Mouse (Mus musculus) adrenal gland, adult 2 months (tissue): ENCODE measurements around the gene Ubl5. TPM values are rescaled to one million over a fixed set of nuclear protein-coding genes. Genes with fewer than 3 reads are reported as not detected.
"Not testable (repeated sequence)": the region's sequence is repeated elsewhere in the genome, so short reads cannot be mapped to it uniquely, and the experiment has no call there.

Experiments
- DNase-seq: peaks from one replicate; pipeline ENCODE4 v3.0.0; 2021
- long read RNA-seq: library from polyadenylated mRNA; stranded (forward); transcript quantifications from one replicate; pipeline ENCODE4 v2.0.0, GENCODE M21; 2021
- polyA plus RNA-seq: library from polyadenylated mRNA; depleted of rRNA; stranded (reverse); fragments of >200 nt; gene quantifications from 2 replicates; pipeline ENCODE4 v1.2.3, GENCODE M21; 2012; rRNA removed
- total RNA-seq, 2 experiments: library from RNA; stranded (reverse); gene quantifications; 2 replicates each; pipeline ENCODE4 v1.2.3; 2021

Gene Ubl5
- 100 to 1,000 TPM; 384 to 522 TPM for total RNA-seq
- 133 and 135 TPM in 2 replicates for polyA plus RNA-seq
- long read RNA-seq, transcript Ubl5-201 (5 exons, 2,114 nt): major isoform, 128 of 141 reads
- long read RNA-seq, partial matches to known transcripts: 3 of 141 reads
- long read RNA-seq, other reads (novel, unspliced or antisense): 4 of 141 reads

DNA sequence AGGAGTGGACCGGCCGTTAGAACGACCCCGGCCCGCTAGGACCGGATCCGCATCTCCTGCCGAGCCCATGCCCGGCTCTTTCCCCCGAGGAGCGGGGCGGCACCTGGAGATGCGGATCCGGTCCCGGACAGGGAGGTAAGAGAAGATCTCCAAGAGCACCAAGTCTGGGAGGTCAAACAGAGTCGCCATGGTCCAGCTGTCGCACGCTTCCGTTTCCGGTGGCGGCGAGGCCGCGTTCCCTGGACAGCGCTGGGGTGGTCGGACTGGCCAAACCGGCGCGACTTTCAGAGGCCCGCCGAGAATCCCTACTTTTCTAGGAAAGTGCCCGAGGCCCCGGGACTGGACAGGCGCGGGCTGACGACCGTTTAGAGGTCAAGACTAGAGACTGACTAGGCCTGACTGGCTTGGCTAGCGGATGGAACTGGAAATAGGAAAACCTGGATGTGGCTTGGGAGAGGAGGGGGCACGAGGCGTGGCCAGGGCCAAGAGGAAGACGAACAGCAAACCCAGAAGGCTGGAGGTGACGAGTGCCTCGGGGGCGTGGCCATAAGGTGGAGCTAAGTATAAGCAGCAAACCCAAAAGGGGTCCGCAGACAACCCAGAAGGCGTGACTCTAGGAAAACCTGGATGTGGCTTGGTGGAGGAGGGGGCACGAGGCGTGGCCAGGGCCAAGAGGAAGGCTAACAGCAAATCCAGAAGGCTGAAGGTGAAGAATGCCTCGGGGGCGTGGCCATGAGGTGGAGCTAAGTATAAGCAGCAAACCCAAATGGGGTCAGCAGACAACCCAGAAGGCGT, at the start of gene Ubl5:
Gene Ubl5 (plus strand): TSS at position 778 of the 795 bp plus-strand sequence.
- peak; percentile 69 for DNase-seq

DNA sequence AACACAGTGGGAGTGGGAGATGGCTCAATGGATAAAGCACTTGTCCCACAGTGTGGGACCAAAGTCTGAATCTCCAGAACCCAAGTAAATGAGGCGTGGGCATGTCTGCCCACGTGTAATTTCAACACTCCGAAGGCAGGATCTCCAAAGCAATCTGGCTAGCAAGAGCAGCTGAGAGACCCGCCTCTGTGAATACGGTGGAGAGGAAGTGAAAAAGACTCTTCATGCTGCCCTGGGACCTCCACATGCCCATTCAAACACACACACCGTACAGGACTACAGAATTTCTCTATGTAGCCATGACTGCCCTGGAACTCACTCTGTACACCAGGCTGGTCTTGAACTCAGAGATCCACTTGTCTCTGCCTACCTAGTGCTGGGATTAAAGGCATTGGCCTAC, 41.4 kb upstream of the Ubl5 start:
- no peak for DNase-seq

DNA sequence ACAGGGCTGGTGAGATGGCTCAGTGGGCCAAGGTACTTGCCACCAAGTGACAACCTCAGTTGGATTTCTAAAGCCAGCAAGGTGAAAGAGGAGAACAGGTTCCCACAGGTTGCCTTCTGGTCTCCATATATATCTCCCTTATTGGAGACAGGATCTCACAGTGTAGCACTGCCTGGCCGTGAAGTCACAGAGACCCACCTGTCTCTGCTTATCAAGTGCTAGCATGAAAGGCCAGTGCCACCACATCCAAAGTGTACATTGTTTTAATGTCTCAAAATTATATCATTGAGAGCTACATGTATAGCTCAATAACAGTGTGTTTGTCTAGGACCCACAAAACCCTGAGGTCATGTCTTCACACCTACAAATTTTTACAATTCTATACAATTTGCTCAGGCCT, 36.4 kb upstream of the Ubl5 start:
- DNase-seq: no peak

GRCm38 (mm10) chr9:20607100-20607974, 35.3 kb upstream of the Ubl5 start:
- peak; percentile 94 for DNase-seq

DNA sequence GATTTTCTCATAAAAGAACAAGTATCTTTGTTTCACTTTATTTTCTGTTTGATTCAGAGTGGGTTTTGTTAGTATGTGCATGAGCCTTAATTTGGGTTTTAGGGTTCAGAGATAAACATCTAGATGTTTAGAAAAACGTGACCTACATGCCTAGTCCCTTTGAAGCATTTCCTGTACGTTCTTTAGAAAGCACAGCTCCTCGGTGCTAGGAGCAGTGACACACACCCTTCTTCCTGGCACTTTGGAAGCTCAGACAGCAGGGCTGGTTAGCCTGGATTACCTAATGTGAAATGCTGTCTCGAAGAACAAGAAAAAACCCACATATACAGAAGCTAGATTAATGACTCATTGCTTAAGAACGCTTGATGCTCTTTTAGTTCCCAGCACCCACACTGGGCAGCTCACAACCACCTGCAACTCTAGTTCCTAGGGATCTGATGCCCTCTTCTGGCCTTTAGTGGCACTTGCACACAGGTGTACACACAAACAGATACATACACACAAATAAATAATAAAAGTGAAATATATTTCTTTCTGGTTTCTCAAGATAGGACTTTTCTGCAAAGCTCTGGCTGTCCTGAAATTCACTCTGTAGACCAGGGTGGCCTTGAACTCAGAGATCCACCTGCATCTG, 32.7 kb upstream of the Ubl5 start:
- no peak for DNase-seq

GRCm38 (mm10) chr9:20611976-20612375, 30.7 kb upstream of the Ubl5 start:
- DNase-seq: no peak

- DNase-seq: no peak
These were observed 26.0 kb upstream of the Ubl5 start for GRCm38 (mm10) chr9:20616685-20617084.

DNA sequence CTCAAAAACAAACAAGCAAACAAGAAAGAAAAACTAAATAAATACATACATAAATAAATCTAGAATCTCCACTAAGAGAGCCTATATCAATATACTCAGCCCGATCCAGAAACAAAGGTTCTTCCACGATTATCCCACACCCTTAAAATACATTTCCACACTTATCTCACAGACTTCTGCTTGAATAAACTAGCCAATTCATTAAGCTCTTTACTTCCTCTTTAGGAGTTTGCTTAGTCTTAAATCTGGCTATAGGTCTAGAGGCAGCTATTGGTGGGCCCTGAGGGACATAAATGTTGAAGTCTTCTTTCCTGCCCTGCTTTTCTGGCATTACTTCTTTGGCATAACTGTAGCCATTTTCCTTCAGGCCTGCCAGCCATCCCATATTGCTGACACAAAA, 11.3 kb upstream of the Ubl5 start:
- DNase-seq: no peak

DNA sequence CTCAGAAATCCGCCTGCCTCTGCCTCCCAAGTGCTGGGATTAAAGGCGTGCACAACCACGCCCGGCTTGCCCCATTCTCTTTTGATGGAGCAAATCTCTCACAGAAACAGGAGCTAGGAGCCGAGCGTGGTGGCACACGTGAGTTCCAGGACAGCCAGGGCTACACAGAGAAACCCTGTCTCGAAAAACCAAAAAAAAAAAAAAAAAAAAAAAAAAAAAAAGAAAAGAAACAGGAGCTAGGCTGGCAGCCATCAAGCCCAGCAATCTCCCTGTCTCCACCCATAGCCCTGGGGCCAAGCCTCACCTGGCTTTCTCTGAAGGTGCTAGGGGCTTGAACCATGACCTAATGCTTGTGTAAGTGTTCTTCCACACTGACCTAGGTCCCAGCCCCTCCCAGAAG, 7.0 kb upstream of the Ubl5 start:
- DNase-seq: not testable (repeated sequence)

GRCm38 (mm10) chr9:20636256-20636655, 6.4 kb upstream of the Ubl5 start:
- DNase-seq: no peak

DNA sequence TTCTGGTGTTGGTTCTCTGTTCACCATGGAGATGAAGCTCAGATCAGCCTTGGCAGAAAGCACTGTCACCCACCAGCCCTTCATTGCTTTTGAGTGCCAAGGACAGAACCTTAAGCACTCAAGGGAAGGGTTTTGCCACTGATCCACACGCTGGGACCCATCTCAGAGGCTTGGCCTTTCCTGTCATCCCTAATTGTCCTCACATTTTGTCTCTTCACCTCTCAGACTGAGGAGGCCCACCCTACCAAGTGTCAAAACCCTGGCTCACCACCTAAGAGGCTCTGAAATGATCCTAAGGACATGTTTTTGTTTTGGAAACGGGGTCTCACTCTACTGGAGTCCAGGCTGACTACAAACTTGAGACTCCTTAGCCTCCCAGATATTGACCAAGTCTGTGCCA, 5.9 kb upstream of the Ubl5 start:
- no peak for DNase-seq

GRCm38 (mm10) chr9:20638552-20638951, 4.1 kb upstream of the Ubl5 start:
- DNase-seq: no peak

DNA sequence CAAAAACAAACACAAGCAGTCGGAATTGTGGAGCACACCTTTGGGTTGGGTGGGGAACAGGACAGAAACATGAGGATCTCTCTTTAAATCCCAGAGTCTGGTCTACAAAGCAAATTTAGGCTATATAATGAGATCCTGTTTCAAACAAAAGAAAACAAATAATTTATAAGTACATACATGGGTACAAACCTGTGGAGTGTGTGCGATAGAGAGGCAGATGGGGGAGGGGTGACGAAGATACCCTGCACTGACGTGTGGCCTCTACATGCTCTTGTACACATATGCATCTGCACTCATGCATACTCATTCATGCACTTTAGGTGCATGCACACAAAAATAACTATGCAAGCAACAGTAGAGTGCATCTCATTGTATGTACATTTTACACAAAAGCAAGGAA, 3.2 kb upstream of the Ubl5 start:
- DNase-seq: no peak

DNA sequence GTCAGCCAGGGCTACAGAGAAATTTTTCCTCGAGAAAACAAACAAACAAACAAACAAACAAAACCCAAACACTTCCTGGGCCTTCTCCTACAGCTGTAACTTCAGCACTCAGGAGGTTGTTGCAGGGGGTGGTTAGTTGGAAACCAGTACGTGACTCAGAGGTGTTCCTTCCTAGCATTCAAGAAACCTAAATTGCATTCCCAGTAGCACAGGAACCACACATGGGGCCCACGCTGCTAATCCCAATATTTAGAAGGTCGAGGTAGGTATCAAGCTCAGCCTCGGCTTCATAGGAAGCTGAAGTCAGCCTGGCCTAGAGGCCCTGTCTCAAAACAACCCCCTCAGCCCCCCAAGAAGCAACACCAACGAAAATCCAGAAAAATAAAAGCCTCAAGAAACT, 1.2 kb upstream of the Ubl5 start:
- DNase-seq: no peak

DNA sequence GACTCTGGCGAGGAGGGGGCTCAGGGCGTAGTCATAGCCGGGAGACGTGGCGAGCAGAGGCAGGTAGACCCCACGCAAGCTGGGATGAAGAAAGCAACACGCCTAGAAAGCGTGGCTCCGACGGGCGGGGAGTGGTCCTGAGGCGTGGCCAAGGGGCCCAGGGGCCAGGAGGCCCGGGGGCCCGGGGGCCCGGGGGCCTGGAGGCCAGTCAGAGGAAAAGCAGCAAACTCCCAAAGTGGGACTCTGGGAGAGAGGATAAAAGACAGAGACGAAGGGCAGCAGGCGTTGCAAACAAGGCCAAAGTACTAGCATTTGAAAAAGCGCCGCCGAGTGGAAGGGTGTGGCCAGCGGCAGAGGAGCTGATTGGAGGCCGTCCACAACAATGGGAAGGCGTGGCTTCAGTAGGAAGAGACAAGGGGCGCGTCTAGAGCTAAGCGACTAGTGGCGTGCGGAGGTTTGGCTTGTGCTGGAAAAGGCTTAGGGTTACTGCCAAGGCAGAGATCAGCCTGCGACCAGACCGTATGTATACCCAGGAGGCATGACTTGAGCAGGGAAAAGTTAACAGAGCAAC, 303 bp downstream of the Ubl5 start:
- DNase-seq: peak; percentile 90

- DNase-seq: no peak
These were observed 1.1 kb downstream of the Ubl5 start for GRCm38 (mm10) chr9:20643781-20644180.

GRCm38 (mm10) chr9:20644360-20645081, 1.8 kb downstream of the Ubl5 start, which contains the start of gene Fbxl12:
Gene Fbxl12, minus strand, starts transcription at chr9:20644767.
- peak; percentile 86 for DNase-seq

DNA sequence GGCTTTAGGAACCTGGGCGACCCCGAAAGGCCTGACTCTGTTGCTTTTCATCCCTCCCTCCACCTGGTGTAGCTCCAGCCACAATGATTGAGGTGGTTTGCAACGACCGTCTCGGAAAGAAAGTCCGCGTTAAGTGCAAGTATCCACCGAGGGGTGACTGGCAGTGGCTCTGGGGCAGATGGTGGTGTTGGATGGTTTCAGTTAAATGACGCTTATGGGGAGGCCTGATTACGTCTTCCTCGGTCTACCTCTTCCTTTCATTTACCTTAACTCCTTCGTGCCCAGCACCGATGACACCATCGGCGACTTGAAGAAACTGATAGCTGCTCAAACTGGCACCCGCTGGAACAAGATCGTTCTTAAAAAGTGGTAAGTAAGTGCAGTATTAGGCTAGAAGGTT, 2.4 kb downstream of the Ubl5 start:
- DNase-seq: no peak

DNA sequence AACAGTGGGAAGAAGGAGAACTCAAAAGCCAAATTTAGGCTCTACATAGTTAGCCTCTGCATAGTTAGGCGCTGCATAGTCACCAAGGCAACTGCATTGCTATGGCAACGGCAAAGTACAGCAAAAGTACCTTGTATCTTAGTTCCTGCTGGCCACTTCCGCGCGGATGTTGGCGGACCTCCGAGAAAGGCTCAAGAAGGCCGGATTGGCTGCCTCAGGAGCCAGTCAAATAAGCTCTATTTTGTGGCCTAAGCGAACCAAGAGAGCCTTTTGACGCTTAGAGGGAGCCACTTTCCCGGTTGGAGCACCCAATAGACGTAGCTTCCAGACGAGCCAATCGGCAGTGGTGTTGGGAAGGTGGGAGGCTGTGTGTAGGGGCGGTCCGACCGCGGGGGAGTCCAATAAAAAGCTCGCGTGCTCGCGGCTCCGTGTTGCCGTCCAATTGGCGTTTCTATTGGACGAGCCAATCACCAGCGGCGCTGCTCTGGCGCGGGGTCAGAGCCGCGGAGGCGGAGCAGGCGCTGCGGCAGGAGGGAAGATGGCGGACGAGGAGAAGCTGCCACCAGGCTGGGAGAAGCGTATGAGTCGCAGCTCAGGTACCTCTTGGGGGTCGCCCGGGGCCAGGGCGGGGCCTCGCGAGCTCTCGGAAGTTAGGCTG, 9.1 kb downstream of the Ubl5 start, which contains the start of gene Pin1:
Gene Pin1 (plus strand): TSS at position 494 of the 658 bp plus-strand sequence.
- peak; percentile 99 for DNase-seq

GRCm38 (mm10) chr9:20652260-20652658, 9.6 kb downstream of the Ubl5 start:
- no peak for DNase-seq

DNA sequence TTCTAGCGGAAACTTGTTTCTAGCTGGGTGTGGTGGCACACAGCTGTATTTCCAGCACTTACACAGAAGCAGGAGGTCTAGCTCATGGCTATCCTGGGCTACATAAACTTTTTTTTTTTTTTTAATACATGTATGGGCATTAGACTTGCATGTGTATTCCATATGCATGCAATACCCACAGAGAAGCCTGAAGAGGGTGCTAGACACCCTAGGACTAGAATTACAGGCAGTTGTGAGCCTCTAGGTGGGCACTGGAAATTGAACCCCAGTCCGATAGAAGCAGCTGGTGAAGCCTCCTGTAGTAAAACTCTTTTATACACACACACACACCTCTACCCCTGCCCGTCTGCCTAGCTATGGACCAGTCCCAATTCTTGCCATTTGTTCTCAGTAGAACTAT, 11.2 kb downstream of the Ubl5 start:
- no peak for DNase-seq
